17 mouse cellular contexts compared by ENCODE assay signal in the genomic region with DNA sequence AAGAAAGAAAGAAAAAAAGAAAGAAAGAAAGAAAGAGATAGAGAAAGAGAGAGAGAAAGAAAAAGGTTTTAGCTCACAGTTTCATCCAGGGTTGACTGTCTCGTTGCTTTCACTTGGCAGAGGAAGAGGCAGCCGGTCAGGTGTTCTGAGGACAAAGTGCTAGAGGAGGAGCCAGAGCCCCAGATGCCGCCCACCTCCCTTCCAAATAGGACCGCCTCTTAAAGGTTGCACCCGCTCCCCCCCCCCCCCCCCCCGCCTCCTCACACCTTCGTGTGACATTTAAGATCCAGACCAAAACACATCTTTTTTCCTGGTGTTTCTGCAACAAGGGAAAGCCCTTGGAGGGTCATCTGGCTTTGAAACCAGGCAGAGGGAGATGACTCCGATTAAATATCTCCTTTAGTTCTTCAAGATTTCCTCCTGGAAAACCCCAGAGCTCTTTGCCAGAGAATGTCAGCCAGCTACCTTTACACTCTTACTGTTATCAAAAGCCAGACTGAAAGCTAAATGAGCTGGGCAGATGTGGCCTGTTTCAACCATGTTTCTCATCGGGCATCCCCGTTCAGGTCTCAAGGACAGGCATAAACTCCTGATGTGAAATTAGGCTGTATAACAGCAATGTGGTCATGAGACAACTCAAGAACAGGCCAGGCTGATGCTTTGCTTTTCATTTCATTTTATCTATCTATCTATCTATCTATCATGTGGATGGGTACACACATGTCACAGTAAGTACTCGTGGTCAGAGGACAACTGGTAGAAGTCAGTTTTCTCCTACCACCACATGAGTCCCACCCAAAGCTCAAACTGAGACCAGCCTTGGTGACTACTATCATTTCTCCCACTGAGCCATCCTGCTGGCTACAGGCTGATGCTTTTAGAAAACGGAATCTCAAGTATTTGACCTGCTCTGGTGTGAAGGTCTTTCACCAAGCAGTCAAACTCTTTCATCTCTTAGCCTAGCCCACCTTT. TPM values are rescaled to one million over a fixed set of nuclear protein-coding genes. Genes with fewer than 3 reads are reported as not detected.
DNase-seq lines count a peak whose midpoint lies in the region; ATAC-seq and TF ChIP-seq lines count a peak whose summit lies in the region.
"Had no signal": no experiment of that assay in that cellular context is flagged by ENCODE, and none has a peak within 500 bp of the region (broad histone marks: within the 10 kb centered on the region; RNA-seq: fewer than 3 reads in every experiment).

No protein-coding gene starts in this region.

- no peak for DNase-seq in heart, adult 2 months
- DNase-seq in spleen, adult 2 months (ENCODE audit: low read depth in 1 of 2, low spot score in 2 of 2) = no peak
- DNase-seq in spleen, postnatal 4 days (ENCODE audit: low spot score in 2 of 2) = no peak
- DNase-seq in yolk sac, embryonic 10.5 days (ENCODE audit: low spot score) = peak; percentile 59
- no peak for DNase-seq in layer of hippocampus, adult 11-12 months (ENCODE audit: low spot score)
- DNase-seq: cerebellum, adult 11-12 months; gastrocnemius, postnatal 36 days; kidney, postnatal 36 days; liver, postnatal 0 days had no signal

- WGBS in heart, embryonic 11.5 days (ENCODE audit: insufficient replicate concordance) = 61% methylated on average over 12 of the region's 12 CpGs
- WGBS in heart, adult 2 months = 58% methylated on average over 11 of the region's 12 CpGs
- 58% methylated on average over 12 of the region's 12 CpGs for WGBS in spleen, adult 2 months
- WGBS in intestine, embryonic 16.5 days = 60% methylated on average over 10 of the region's 12 CpGs
- WGBS in forebrain, embryonic 15.5 days = 79% methylated on average over 11 of the region's 12 CpGs

- TF ChIP-seq POLR2A in heart, adult 2 months (IDR thresholded peaks at IDR 0.05; ENCODE audit: insufficient read depth, low read depth, low read length) = no peak
- no peak for TF ChIP-seq POLR2A in spleen, adult 2 months (IDR thresholded peaks at IDR 0.05; ENCODE audit: low read depth, low read length)

- H3K9ac ChIP-seq in heart, embryonic 11.5 days (ENCODE audit: low read depth, low read length) = peak overlapping the region; percentile 13; the same call in 1 of the 2 replicates
- no peak overlapping the region for H3K9ac ChIP-seq in heart, adult 2 months (ENCODE audit: low read depth, low read length)
- peak overlapping the region; percentile 56; the same call in 1 of the 2 replicates for H3K9ac ChIP-seq in intestine, embryonic 16.5 days (ENCODE audit: low read depth, low read length)
- no peak overlapping the region for H3K9ac ChIP-seq in forebrain, embryonic 15.5 days (replicated peaks)
- H3K9ac ChIP-seq: forebrain, embryonic 13.5 days; liver, postnatal 0 days had no signal

- no peak overlapping the region for H3K27ac ChIP-seq in heart, embryonic 11.5 days (ENCODE audit: low read depth, low read length)
- H3K27ac ChIP-seq in heart, adult 2 months = no peak overlapping the region
- H3K27ac ChIP-seq in spleen, adult 2 months (ENCODE audit: insufficient read depth, low read length) = peak overlapping the region; percentile 51
- peak overlapping the region; percentile 70 for H3K27ac ChIP-seq in intestine, embryonic 16.5 days (ENCODE audit: low read length)
- no peak overlapping the region for H3K27ac ChIP-seq in forebrain, embryonic 15.5 days (replicated peaks)
- H3K27ac ChIP-seq: forebrain, embryonic 13.5 days; hindbrain, postnatal 0 days had no signal

- TF ChIP-seq CTCF in heart, adult 2 months (IDR thresholded peaks at IDR 0.05) = no peak
- no peak for TF ChIP-seq CTCF in spleen, adult 2 months (IDR thresholded peaks at IDR 0.05; ENCODE audit: extremely low read depth, insufficient read depth, insufficient read length, insufficient replicate concordance)

- H3K4me2 ChIP-seq in heart, embryonic 11.5 days = 0 out of 2 replicates have a peak overlapping the region, but pooled peaks have one; percentile 24
- no peak overlapping the region for H3K4me2 ChIP-seq in intestine, embryonic 16.5 days (ENCODE audit: low read depth, low read length)
- H3K4me2 ChIP-seq in forebrain, embryonic 15.5 days (replicated peaks) = no peak overlapping the region
- H3K4me2 ChIP-seq: forebrain, embryonic 13.5 days had no signal

- TF ChIP-seq EP300 in heart, adult 2 months (IDR thresholded peaks at IDR 0.05; ENCODE audit: insufficient read depth, low read depth, low read length) = no peak

- no peaks in the 10 kb centered on the region for H3K79me2 ChIP-seq in heart, adult 2 months (replicated peaks; ENCODE audit: control insufficient read depth, insufficient read depth, low read length)

- no peak for ATAC-seq in heart, embryonic 11.5 days (replicated peaks; ENCODE audit: insufficient number of reproducible peaks, low FRiP score, low TSS enrichment)
- 0 out of 2 replicates have a peak, but pooled peaks have one; percentile 42 for ATAC-seq in intestine, embryonic 16.5 days
- no peak for ATAC-seq in forebrain, embryonic 15.5 days (replicated peaks)
- ATAC-seq: forebrain, embryonic 13.5 days; hindbrain, postnatal 0 days; liver, postnatal 0 days had no signal

- no peaks in the 10 kb centered on the region for H3K36me3 ChIP-seq in heart, embryonic 11.5 days (ENCODE audit: control insufficient read depth, insufficient read depth, low read length)
- H3K36me3 ChIP-seq in heart, adult 2 months (ENCODE audit: control insufficient read depth, insufficient read depth, low read length) = no peaks in the 10 kb centered on the region
- no peaks in the 10 kb centered on the region for H3K36me3 ChIP-seq in spleen, adult 2 months (ENCODE audit: control insufficient read depth, insufficient read depth, low read length)
- H3K36me3 ChIP-seq in intestine, embryonic 16.5 days (ENCODE audit: control insufficient read depth, insufficient read depth, low read length) = no peaks in the 10 kb centered on the region
- no peaks in the 10 kb centered on the region for H3K36me3 ChIP-seq in forebrain, embryonic 15.5 days

- no peak overlapping the region for H3K4me3 ChIP-seq in heart, embryonic 11.5 days (ENCODE audit: low read depth, low read length)
- no peak overlapping the region for H3K4me3 ChIP-seq in heart, adult 2 months
- H3K4me3 ChIP-seq in spleen, adult 2 months (ENCODE audit: extremely low read depth, insufficient read depth, insufficient read length) = no peak overlapping the region
- H3K4me3 ChIP-seq in intestine, embryonic 16.5 days (ENCODE audit: low read length) = peak overlapping the region; percentile 42; the same call in 1 of the 2 replicates
- no peak overlapping the region for H3K4me3 ChIP-seq in forebrain, embryonic 15.5 days
- H3K4me3 ChIP-seq: forebrain, embryonic 13.5 days had no signal

- peaks cover 10% of the 10 kb centered on the region for H3K4me1 ChIP-seq in heart, embryonic 11.5 days (ENCODE audit: control insufficient read depth, insufficient read depth, low read length)
- peaks cover 4% of the 10 kb centered on the region for H3K4me1 ChIP-seq in heart, adult 2 months (ENCODE audit: control insufficient read depth, insufficient read depth, low read length)
- peaks cover 2% of the 10 kb centered on the region; the same call in 1 of the 2 replicates for H3K4me1 ChIP-seq in spleen, adult 2 months (ENCODE audit: control insufficient read depth, insufficient read depth, insufficient read length)
- H3K4me1 ChIP-seq in intestine, embryonic 16.5 days (ENCODE audit: control insufficient read depth, insufficient read depth, low read length) = peaks cover 17% of the 10 kb centered on the region
- no peaks in the 10 kb centered on the region for H3K4me1 ChIP-seq in forebrain, embryonic 15.5 days
- H3K4me1 ChIP-seq: forebrain, embryonic 13.5 days had no signal

- no peaks in the 10 kb centered on the region for H3K9me3 ChIP-seq in heart, embryonic 11.5 days (replicated peaks; ENCODE audit: control insufficient read depth, low read length)
- no peaks in the 10 kb centered on the region for H3K9me3 ChIP-seq in intestine, embryonic 16.5 days (ENCODE audit: control insufficient read depth, low read length)
- no peaks in the 10 kb centered on the region for H3K9me3 ChIP-seq in forebrain, embryonic 15.5 days
- H3K9me3 ChIP-seq: forebrain, embryonic 13.5 days had no signal

- no peaks in the 10 kb centered on the region for H3K27me3 ChIP-seq in heart, embryonic 11.5 days (ENCODE audit: control insufficient read depth, insufficient read depth, low read length)
- no peaks in the 10 kb centered on the region for H3K27me3 ChIP-seq in heart, adult 2 months (ENCODE audit: control insufficient read depth, insufficient read depth, low read length)
- H3K27me3 ChIP-seq in spleen, adult 2 months (ENCODE audit: control insufficient read depth, insufficient read depth, low read length) = no peaks in the 10 kb centered on the region
- H3K27me3 ChIP-seq in intestine, embryonic 16.5 days (replicated peaks; ENCODE audit: control insufficient read depth, insufficient read depth, low read length) = no peaks in the 10 kb centered on the region
- no peaks in the 10 kb centered on the region for H3K27me3 ChIP-seq in forebrain, embryonic 15.5 days
- H3K27me3 ChIP-seq: forebrain, embryonic 13.5 days had no signal

- intact Hi-C loops in heart, adult 2 months (cut with DNase I) = no loop called here

RNA-seq across cellular contexts. Expression of gene Nr2e3, which starts 19.3 kb away (rescaled TPM):
- polyA plus RNA-seq in heart, embryonic 11.5 days (2014; fragmentation: Nextera tagmentation; extraction: Ambion mirVana) = not detected in 2 replicates
- total RNA-seq in heart, adult 2 months (2021) = not detected
- polyA plus RNA-seq in heart, adult 2 months (2012; rRNA removed) = not detected in 2 replicates
- polyA plus RNA-seq in spleen, adult 2 months (2012; rRNA removed) = not detected in 2 replicates
- polyA plus RNA-seq in intestine, embryonic 16.5 days (2015; fragmentation: Nextera tagmentation; extraction: Ambion mirVana) = 16.9 and 21.2 TPM in 2 replicates
- polyA plus RNA-seq in forebrain, embryonic 15.5 days (2015; fragmentation: Nextera tagmentation; extraction: Ambion mirVana) = not detected in 2 replicates
- total RNA-seq: adrenal gland, postnatal 4 days; gastrocnemius, postnatal 36 days; hindbrain, postnatal 0 days; left cerebral cortex, adult 8-10 months; midbrain, postnatal 0 days had no signal
- polyA plus RNA-seq: forebrain, embryonic 13.5 days; hindbrain, postnatal 0 days; liver, postnatal 0 days; midbrain, postnatal 0 days had no signal

Comparison
In these comparisons a context has a peak if more than half of its experiments do, and no peak if none do; other contexts are left out.
1. H3K9ac ChIP-seq: peak in heart, embryonic 11.5 days (single experiment) and intestine, embryonic 16.5 days (single experiment); none in heart, adult 2 months (single experiment) and forebrain, embryonic 15.5 days (single experiment).
2. H3K27ac ChIP-seq: peak in spleen, adult 2 months (single experiment) and intestine, embryonic 16.5 days (single experiment); none in heart, embryonic 11.5 days (single experiment), heart, adult 2 months (single experiment) and forebrain, embryonic 15.5 days (single experiment).
3. RNA of gene Nr2e3, which starts 19.3 kb away (polyA plus RNA-seq): 16.9 to 21.2 TPM in intestine, embryonic 16.5 days; not detected in spleen, adult 2 months, not detected in heart, embryonic 11.5 days, not detected in heart, adult 2 months and not detected in forebrain, embryonic 15.5 days; every median in the first group is over 10 times any median in the second.